Mouse (Mus musculus) gastrocnemius, postnatal 36 days (tissue): ENCODE results near the gene Fam241b. TPM values are rescaled to one million over a fixed set of nuclear protein-coding genes. Genes with fewer than 3 reads are reported as not detected.

Source experiments
- DNase-seq, 2 experiments: peaks; one replicate each; pipeline ENCODE4 v3.0.0; 2022
- intact Hi-C: fragments of 180-260 bp; cut with DNase I; formaldehyde crosslinking; loops from one replicate; pipeline ENCODE4 v1.15.1; 2025
- long read RNA-seq, 2 experiments: library from polyadenylated mRNA; stranded (forward); transcript quantifications; one replicate each; pipeline ENCODE4 v2.0.0; 2021
- total RNA-seq, 2 experiments: library from RNA; stranded (reverse); gene quantifications; 2 replicates each; pipeline ENCODE4 v1.2.3; 2021

Gene Fam241b
- total RNA-seq = under 1 TPM; 0.42 to 0.54 TPM
- long read RNA-seq, experiment 1 = 0 reads
- long read RNA-seq, experiment 2, partial matches to known transcripts = 0 of 1 reads
- long read RNA-seq, experiment 2, other reads (novel, unspliced or antisense) = 0 of 1 reads

- intact Hi-C loops = no loop called here
- no peak for DNase-seq
Observed at GRCm38 (mm10) chr10:62143820-62144219, at the start of gene Fam241b. Fam241b (minus strand) TSS chr10:62143920.

- intact Hi-C loops = no loop called here
- peak; percentile 65 to 80 for DNase-seq
Observed at GRCm38 (mm10) chr10:62192701-62193157, 49.0 kb upstream of the Fam241b start.

- intact Hi-C loops = no loop called here
- no peak for DNase-seq
Observed at GRCm38 (mm10) chr10:62190821-62191220, 47.1 kb upstream of the Fam241b start.

GRCm38 (mm10) chr10:62189910-62190309, 46.2 kb upstream of the Fam241b start:
- DNase-seq = no peak
- intact Hi-C loops = no loop called here

GRCm38 (mm10) chr10:62189303-62189702, 45.6 kb upstream of the Fam241b start:
- DNase-seq = no peak
- intact Hi-C loops = no loop called here

GRCm38 (mm10) chr10:62186882-62187281, 43.2 kb upstream of the Fam241b start:
- DNase-seq = peak; percentile 63 to 79
- intact Hi-C loops = loop anchor here (1.0 kb wide), 1 partner anchor 55 kb away; no protein-coding TSS in a partner anchor

- intact Hi-C loops = loop anchor here (1.0 to 5.0 kb wide), 5 partner anchors 78 to 306 kb away; partner anchors contain the start of gene Col13a1
Observed at GRCm38 (mm10) chr10:62183053-62183452, 39.3 kb upstream of the Fam241b start.

GRCm38 (mm10) chr10:62182471-62183014, 38.8 kb upstream of the Fam241b start:
- DNase-seq = no peak
- intact Hi-C loops = loop anchor here (1.0 to 5.0 kb wide), 5 partner anchors 77 to 305 kb away; partner anchors contain the start of gene Col13a1

More at GRCm38 (mm10) chr10:62183053-62183452, 39.3 kb upstream of the Fam241b start:
- peak; percentile 89 to 91 for DNase-seq

GRCm38 (mm10) chr10:62181701-62182100, 38.0 kb upstream of the Fam241b start:
- DNase-seq = no peak
- intact Hi-C loops = loop anchor here (2.0 to 5.0 kb wide), 4 partner anchors 125 to 304 kb away; partner anchors contain the start of gene Col13a1

GRCm38 (mm10) chr10:62179944-62180343, 36.2 kb upstream of the Fam241b start:
- intact Hi-C loops = loop anchor here (5.0 kb wide), 3 partner anchors 203 to 303 kb away; partner anchors contain the start of gene Col13a1
- no peak for DNase-seq

GRCm38 (mm10) chr10:62174533-62175313, 31.0 kb upstream of the Fam241b start:
- intact Hi-C loops = no loop called here
- DNase-seq = no peak

- intact Hi-C loops = no loop called here
- DNase-seq = no peak
Observed at GRCm38 (mm10) chr10:62173941-62174448, 30.3 kb upstream of the Fam241b start.

GRCm38 (mm10) chr10:62172841-62173553, 29.3 kb upstream of the Fam241b start:
- intact Hi-C loops = no loop called here
- DNase-seq = no peak

GRCm38 (mm10) chr10:62162410-62162809, 18.7 kb upstream of the Fam241b start:
- intact Hi-C loops = no loop called here
- DNase-seq = no peak

- intact Hi-C loops = loop anchor here (5.0 kb wide), 1 partner anchor 552 kb away; no protein-coding TSS in a partner anchor
- no peak for DNase-seq
Observed at GRCm38 (mm10) chr10:62149929-62150328, 6.2 kb upstream of the Fam241b start.

GRCm38 (mm10) chr10:62147466-62148248, 3.9 kb upstream of the Fam241b start:
- DNase-seq = no peak
- intact Hi-C loops = loop anchor here (5.0 kb wide), 1 partner anchor 555 kb away; no protein-coding TSS in a partner anchor

- no peak for DNase-seq
- intact Hi-C loops = loop anchor here (5.0 kb wide), 1 partner anchor 556 kb away; no protein-coding TSS in a partner anchor
Observed at GRCm38 (mm10) chr10:62145957-62146356, 2.2 kb upstream of the Fam241b start.

- DNase-seq = no peak
- intact Hi-C loops = no loop called here
Observed at GRCm38 (mm10) chr10:62138040-62138439, 5.7 kb downstream of the Fam241b start.

GRCm38 (mm10) chr10:62137150-62137549, 6.6 kb downstream of the Fam241b start:
- intact Hi-C loops = no loop called here
- no peak for DNase-seq
